Mouse (Mus musculus) bone marrow macrophage, adult 2 months (primary cell): Measurements from ENCODE around the gene 1110004F10Rik. TPM values are rescaled to one million over a fixed set of nuclear protein-coding genes. Genes with fewer than 3 reads are reported as not detected.

Source experiments
- H3K27ac ChIP-seq: 2 replicates; pipeline ENCODE4 v1.5.1; 2012; ENCODE audit warnings: low read depth, low read length; ENCODE audit not compliant: insufficient read depth
- H3K4me1 ChIP-seq: 2 replicates; pipeline ENCODE4 v1.6.1; 2012; ENCODE audit warnings: low read length; ENCODE audit not compliant: control insufficient read depth, insufficient read depth
- H3K4me3 ChIP-seq: 2 replicates; pipeline ENCODE4 v1.5.1; 2012; ENCODE audit warnings: mild to moderate bottlenecking, low read length, moderate library complexity; ENCODE audit not compliant: insufficient read depth
- CTCF ChIP-seq: IDR thresholded peaks from 2 replicates; pipeline ENCODE4 v1.5.1; 2012; ENCODE audit warnings: low read depth, mild to moderate bottlenecking, low read length, moderate library complexity
- POLR2A ChIP-seq: IDR thresholded peaks from 2 replicates; pipeline ENCODE4 v1.6.1; 2012; ENCODE audit warnings: mild to moderate bottlenecking, low read depth, low read length, borderline replicate concordance
- polyA plus RNA-seq: library from polyadenylated mRNA; stranded (reverse); fragments of >200 nt; gene quantifications from 2 replicates; pipeline ENCODE4 v1.2.4, GENCODE M21; 2012; ENCODE audit not compliant: missing spikeins, insufficient read depth, insufficient read length

1110004F10Rik gene
- polyA plus RNA-seq, 1 experiment = 94.7 TPM

DNA sequence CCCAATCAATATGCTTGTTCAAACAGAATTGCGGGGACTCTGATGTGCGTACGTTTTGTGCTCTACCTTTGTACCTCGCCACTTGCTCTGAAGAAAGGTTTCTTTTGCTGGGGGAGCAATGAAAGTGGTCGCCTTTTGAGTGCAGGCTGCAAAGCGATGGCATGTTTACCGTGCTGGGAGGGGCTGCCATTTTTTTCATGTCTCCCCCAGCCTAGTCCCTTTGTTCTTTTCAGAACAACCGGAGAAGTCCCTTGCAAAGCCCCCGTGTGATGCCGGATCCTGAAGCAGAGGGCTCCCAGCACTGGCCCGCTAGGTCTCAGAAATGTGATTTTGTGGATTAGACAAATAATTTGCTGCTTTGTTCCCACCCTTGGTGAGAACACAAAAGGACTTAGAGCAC lies 82.0 kb downstream of the 1110004F10Rik start:
- TF ChIP-seq POLR2A (no peak), CTCF (no peak)
- Histone ChIP-seq H3K27ac (no peak overlapping the region), H3K4me1 (no peaks in the 10 kb centered on the region), H3K4me3 (no peak overlapping the region)

DNA sequence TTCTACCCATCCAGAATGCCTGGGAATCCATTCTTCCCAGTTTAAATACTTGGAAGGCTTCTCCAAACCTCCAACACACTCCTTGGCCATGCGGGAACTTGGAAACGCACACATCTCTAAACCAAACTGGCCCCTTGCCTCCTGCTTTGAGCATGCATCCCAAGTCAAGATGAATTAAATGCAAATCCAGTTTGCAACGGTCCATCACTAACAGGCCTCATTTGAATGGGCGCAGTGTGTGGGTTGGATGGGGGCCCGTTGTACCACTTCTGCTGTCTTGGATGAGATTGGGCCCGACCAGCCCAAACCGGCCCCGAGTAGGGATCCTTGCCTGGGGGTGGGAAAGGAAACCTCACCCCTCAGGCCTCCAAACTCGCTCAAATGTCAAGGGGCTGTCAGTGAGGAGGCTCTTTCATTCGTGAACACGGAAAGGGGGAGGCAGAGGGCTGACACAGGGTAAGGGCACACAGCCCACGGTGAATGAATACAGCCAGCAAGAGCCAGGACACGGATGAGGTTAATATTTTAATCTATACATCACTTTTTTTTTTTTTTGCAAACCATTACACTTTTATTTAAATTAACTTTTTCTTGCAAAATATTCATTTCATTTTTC lies 83.9 kb downstream of the 1110004F10Rik start:
- H3K27ac ChIP-seq = no peak overlapping the region
- no peak overlapping the region for H3K4me3 ChIP-seq
- H3K4me1 ChIP-seq = no peaks in the 10 kb centered on the region
- TF ChIP-seq CTCF (no peak), POLR2A (no peak)

DNA sequence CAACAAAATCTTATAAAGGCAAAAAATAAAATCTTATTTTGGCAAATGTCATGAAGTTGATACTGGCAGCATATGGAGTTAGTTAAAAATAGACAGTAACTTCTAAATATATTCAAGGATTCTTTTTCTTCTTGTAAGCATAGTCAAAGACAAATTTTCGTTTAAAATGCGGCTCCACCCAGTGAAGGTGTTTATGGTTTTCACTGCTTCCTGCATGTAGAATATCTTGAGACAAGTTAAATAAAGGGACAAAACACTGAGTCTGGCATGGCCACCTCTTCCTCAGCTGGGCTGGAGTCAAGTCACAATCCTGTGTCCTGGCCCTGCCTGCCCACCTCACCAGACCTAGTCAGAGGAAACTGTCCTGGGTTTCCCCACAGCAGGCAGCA lies 84.4 kb downstream of the 1110004F10Rik start:
- H3K4me1 ChIP-seq = peaks cover 3% of the 10 kb centered on the region; the same call in 1 of the 2 replicates
- no peak overlapping the region for H3K4me3 ChIP-seq
- TF ChIP-seq POLR2A = no peak
- no peak for TF ChIP-seq CTCF
- no peak overlapping the region for H3K27ac ChIP-seq

DNA sequence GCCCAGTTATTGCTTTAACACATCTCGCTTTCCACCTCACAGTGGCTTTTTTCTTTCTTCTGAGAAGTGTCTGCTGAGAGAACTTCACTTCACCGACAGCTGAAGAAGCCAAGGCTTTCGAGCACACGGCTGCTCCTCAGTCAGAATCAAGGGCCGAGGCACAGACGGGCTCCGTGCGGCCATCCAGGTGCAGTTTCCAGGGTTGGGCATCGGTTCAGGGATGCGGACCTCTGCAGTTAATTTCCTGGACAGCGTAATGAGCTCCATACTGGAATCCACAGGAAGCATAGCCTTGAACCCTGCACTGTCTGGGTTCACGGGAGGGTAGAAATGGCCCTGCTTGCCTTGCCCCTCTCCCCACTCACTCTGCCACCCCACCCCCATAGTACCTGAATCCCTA lies 84.9 kb downstream of the 1110004F10Rik start:
- no peak overlapping the region for H3K4me3 ChIP-seq
- no peak overlapping the region for H3K27ac ChIP-seq
- H3K4me1 ChIP-seq = peaks cover 6% of the 10 kb centered on the region; the same call in 1 of the 2 replicates
- TF ChIP-seq POLR2A (no peak), CTCF (no peak)

DNA sequence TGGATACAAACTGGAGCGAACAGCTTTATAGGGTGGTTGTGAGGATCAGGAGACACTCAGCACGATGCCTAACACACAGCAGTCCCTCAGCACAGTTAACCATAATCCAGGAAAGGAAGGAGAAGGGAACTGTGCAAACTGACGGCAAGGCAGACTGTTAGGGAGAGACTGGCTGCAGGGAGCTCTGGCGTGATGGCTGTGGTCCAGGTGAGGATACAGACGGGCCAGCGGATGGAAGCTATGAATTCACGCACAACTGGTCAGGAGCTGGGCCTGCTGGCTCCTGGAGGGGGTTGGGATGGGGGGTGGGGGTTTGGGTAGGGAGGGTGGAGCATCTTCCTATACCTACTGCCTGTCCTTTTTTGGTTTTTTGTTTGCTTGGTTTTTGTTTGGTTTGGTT lies 86.5 kb downstream of the 1110004F10Rik start:
- Histone ChIP-seq H3K4me3 (no peak overlapping the region), H3K27ac (no peak overlapping the region), H3K4me1 (peaks cover 6% of the 10 kb centered on the region; the same call in 1 of the 2 replicates)
- no peak for TF ChIP-seq CTCF
- no peak for TF ChIP-seq POLR2A

DNA sequence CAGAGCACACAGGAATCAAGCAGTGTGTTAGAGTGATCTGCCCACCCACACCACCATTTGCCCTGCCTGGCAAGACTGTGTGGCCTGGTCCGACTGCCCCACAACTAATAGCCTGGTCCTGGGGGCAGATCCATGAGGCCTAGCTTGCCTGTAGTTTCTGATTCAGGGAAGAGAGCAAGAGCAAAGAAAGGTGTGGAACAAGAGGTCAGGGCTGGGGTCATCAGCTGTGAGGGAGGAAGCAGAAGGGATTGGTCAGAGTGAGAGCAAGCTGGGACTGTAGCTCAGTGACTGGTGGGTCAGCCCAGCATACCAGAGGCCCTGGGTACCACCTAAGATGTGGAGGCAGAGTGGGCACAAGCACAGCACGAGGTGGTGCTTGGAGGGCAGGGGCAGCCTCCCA lies 87.9 kb downstream of the 1110004F10Rik start:
- Histone ChIP-seq H3K4me1 (peaks cover 6% of the 10 kb centered on the region; the same call in 1 of the 2 replicates), H3K27ac (no peak overlapping the region), H3K4me3 (no peak overlapping the region)
- TF ChIP-seq POLR2A (no peak), CTCF (no peak)

DNA sequence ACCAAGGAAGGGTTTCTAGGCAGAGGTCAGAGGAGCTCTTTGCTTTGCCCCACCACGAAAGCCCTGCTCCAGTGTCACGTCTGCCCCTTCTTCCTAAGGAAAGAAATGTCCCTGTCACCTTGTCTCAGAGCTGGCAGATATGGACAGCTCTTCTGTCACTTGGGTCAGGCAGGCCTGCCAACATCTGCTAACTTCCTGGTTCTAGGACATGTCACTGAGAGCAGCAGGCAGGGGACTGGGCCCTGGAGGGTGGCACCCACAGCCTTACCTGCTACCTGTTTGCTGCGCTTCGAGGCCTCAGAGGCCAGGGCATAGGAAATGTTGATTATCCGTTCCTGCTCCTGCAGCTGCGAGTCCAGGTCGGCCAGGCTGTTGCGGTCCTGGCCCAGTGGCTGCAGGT lies 89.1 kb downstream of the 1110004F10Rik start:
- TF ChIP-seq POLR2A (no peak), CTCF (no peak)
- Histone ChIP-seq H3K4me1 (peaks cover 6% of the 10 kb centered on the region; the same call in 1 of the 2 replicates), H3K4me3 (no peak overlapping the region), H3K27ac (no peak overlapping the region)

DNA sequence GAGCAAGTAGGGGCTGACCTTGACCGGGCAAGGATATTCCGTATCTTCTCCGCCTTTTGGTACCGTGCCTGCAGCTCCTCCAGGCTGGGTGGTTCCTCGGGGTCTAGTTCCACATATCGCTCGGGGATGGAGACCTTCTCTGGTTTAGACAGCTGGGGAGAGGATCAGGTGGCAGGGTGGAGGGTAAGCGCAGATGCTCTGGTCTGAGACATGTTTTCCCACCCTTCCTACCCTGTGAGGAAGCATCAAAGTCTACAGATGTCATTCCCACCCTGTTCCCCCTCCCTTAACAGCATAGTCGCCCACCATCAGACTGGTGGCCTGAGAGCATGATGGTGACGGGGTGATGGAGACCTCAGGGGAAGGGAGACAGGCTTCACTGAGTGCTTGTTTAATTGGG lies 90.2 kb downstream of the 1110004F10Rik start:
- Histone ChIP-seq H3K27ac (no peak overlapping the region), H3K4me1 (peaks cover 6% of the 10 kb centered on the region; the same call in 1 of the 2 replicates)
- TF ChIP-seq POLR2A (no peak), CTCF (no peak)

DNA sequence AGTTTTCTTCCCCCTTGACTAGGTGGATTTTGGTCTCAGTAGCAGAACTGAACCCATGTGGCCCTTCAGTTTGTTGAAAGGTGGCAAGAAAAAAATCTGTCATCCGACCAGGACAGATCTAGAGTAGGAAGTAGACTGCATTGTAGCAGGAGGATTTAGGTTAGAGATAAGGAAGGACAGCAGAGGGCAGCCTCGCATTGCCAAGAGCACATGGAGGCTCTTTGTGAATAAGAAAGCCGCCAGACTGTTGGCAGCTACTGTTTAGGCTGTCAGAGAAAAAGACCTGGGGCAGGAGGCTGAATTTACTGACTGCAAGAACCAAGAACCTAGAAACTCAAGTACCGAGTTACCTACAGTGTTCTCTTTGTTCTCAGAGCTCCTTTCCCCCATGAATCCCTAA lies 92.2 kb downstream of the 1110004F10Rik start:
- peaks cover 10% of the 10 kb centered on the region; the same call in 1 of the 2 replicates for H3K4me1 ChIP-seq
- H3K27ac ChIP-seq = no peak overlapping the region
- no peak for TF ChIP-seq POLR2A
- no peak for TF ChIP-seq CTCF
- H3K4me3 ChIP-seq = no peak overlapping the region

More for the DNA sequence above, 90.2 kb downstream of the 1110004F10Rik start:
- H3K4me3 ChIP-seq = no peak overlapping the region

DNA sequence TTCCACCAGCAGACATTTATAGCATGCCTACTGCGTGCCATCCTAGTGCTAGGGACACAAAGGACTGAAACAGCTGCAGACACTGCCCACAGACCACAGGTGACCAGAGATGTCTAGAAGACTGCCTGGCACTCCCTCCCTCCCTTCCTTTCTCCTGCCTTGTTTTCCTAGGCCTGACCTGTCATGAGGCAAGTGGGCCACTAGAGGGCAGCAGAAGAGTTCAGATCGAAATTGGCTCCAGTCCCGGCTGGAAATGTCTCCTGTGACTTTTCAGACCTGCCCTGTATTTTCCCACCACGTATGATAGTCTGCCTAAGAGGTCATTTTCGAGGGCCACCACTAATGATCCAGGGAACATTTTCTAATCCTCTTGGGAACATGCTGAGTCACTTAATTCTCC lies 92.9 kb downstream of the 1110004F10Rik start:
- TF ChIP-seq CTCF (peak; percentile 58), POLR2A (no peak)
- no peak overlapping the region for H3K27ac ChIP-seq
- H3K4me1 ChIP-seq = peaks cover 10% of the 10 kb centered on the region; the same call in 1 of the 2 replicates
- H3K4me3 ChIP-seq = no peak overlapping the region
